Mouse (Mus musculus) cerebellum, postnatal 36 days (tissue): ENCODE results near the gene Pard3.

Experiments
- DNase-seq, 2 experiments: peaks; one replicate each; pipeline ENCODE4 v3.0.0; 2021 to 2022; ENCODE audit warnings: mixed read lengths in 2 of 2

Gene Pard3

GRCm38 (mm10) chr8:127087434-127087833, 23.7 kb downstream of the Pard3 start:
- no peak for DNase-seq

- no peak for DNase-seq
Observed at GRCm38 (mm10) chr8:127088372-127088771, 24.7 kb downstream of the Pard3 start.

- DNase-seq = no peak
Observed at GRCm38 (mm10) chr8:127089021-127089420, 25.3 kb downstream of the Pard3 start.

- DNase-seq = no peak
Observed at GRCm38 (mm10) chr8:127090435-127090834, 26.7 kb downstream of the Pard3 start.

GRCm38 (mm10) chr8:127091936-127092335, 28.2 kb downstream of the Pard3 start:
- DNase-seq = no peak

GRCm38 (mm10) chr8:127092383-127093112, 28.9 kb downstream of the Pard3 start:
- peak; percentile 36 to 41 for DNase-seq

GRCm38 (mm10) chr8:127093113-127093426, 29.4 kb downstream of the Pard3 start:
- no peak for DNase-seq

GRCm38 (mm10) chr8:127095763-127096162, 32.1 kb downstream of the Pard3 start:
- no peak for DNase-seq

- no peak for DNase-seq
Observed at GRCm38 (mm10) chr8:127099439-127100090, 35.9 kb downstream of the Pard3 start.

- DNase-seq = no peak
Observed at GRCm38 (mm10) chr8:127103256-127103655, 39.6 kb downstream of the Pard3 start.

- DNase-seq = no peak
Observed at GRCm38 (mm10) chr8:127104616-127105015, 40.9 kb downstream of the Pard3 start.

GRCm38 (mm10) chr8:127107928-127108327, 44.2 kb downstream of the Pard3 start:
- peak; percentile 91 to 96 for DNase-seq

- no peak for DNase-seq
Observed at GRCm38 (mm10) chr8:127113209-127113608, 49.5 kb downstream of the Pard3 start.

- no peak for DNase-seq
Observed at GRCm38 (mm10) chr8:127115837-127116236, 52.1 kb downstream of the Pard3 start.

- peak; percentile 20 to 21 for DNase-seq
Observed at GRCm38 (mm10) chr8:127118373-127118861, 54.7 kb downstream of the Pard3 start.

GRCm38 (mm10) chr8:127123391-127123790, 59.7 kb downstream of the Pard3 start:
- no peak for DNase-seq

GRCm38 (mm10) chr8:127124795-127125194, 61.1 kb downstream of the Pard3 start:
- DNase-seq = no peak

- DNase-seq = no peak
Observed at GRCm38 (mm10) chr8:127125686-127126683, 62.3 kb downstream of the Pard3 start.

GRCm38 (mm10) chr8:127128781-127129396, 65.2 kb downstream of the Pard3 start:
- no peak for DNase-seq

- no peak for DNase-seq
Observed at GRCm38 (mm10) chr8:127134327-127134726, 70.6 kb downstream of the Pard3 start.

- DNase-seq = no peak
Observed at GRCm38 (mm10) chr8:127136201-127136600, 72.5 kb downstream of the Pard3 start.

GRCm38 (mm10) chr8:127136781-127137180, 73.1 kb downstream of the Pard3 start:
- DNase-seq = no peak

- peak; percentile 74 to 78 for DNase-seq
Observed at GRCm38 (mm10) chr8:127139154-127139553, 75.5 kb downstream of the Pard3 start.
